Mouse (Mus musculus): ENCODE measurements at regions not wholly inside any gene's neighbourhood (a gene's known extent, or its start where the extent isn't known, plus 50 kb on each side); places are given as distances from the start of the nearest gene placed in this dataset.

GRCm38 (mm10) chr2:92860502-92861197 lies 54.2 kb upstream of the Syt13 start:
- no peak for DNase-seq (ENCODE audit: low spot score in 2 of 2)
